Mouse (Mus musculus): ENCODE data around the gene Trim38. TPM values are rescaled to one million over a fixed set of nuclear protein-coding genes. Genes with fewer than 3 reads are reported as not detected.

Gene Trim38
- polyA plus RNA-seq, 1 experiment from 2014 or later, result 0.18 TPM

DNA sequence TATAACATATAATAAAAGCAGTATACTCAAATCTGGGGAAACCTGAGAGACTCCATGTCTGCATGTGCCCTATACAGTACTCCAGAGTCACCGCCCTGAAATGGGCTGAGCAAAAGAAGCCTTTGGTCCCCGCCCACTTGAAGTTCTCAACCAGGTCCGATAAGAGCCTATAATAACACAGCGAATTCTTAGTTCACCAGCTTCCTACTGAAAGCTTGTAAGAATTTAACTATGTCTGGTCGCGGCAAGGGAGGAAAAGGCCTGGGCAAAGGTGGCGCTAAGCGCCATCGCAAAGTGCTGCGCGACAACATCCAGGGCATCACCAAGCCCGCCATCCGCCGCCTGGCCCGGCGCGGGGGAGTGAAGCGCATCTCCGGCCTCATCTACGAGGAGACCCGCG is 12.9 kb upstream of the Trim38 start, which contains the start of gene Hist1h4b:
Gene Hist1h4b (plus strand): TSS at position 224 of the 400 bp plus-strand sequence.
- under 1% methylated on average over 12 of the region's 22 CpGs for WGBS
- no peaks in the 10 kb centered on the region for H3K27me3 ChIP-seq (ENCODE audit: control insufficient read depth, insufficient read depth, low read length)
- no peaks in the 10 kb centered on the region for H3K36me3 ChIP-seq (replicated peaks; ENCODE audit: control insufficient read depth, insufficient read depth, low read depth, low read length)
- H3K4me3 ChIP-seq (ENCODE audit: low read depth, low read length), result peak within 1 kb of the TSS; percentile 35
- H3K4me2 ChIP-seq (ENCODE audit: low read depth, low read length), result peak within 1 kb of the TSS; percentile 74
- DNase-seq (ENCODE audit: low spot score) (peak; percentile 99), ATAC-seq (replicated peaks; ENCODE audit: insufficient number of reproducible peaks, low FRiP score, low TSS enrichment, low read depth) (peak; percentile 77)
- peak within 1 kb of the TSS; percentile 91 for H3K27ac ChIP-seq (replicated peaks; ENCODE audit: low read depth, low read length)
- peak within 1 kb of the TSS; percentile 77 for H3K9ac ChIP-seq (replicated peaks; ENCODE audit: low read length)
- no peaks in the 10 kb centered on the region for H3K4me1 ChIP-seq (ENCODE audit: control insufficient read depth, insufficient read depth, low read length)
- no peaks in the 10 kb centered on the region for H3K9me3 ChIP-seq (replicated peaks; ENCODE audit: control insufficient read depth, low read length)

DNA sequence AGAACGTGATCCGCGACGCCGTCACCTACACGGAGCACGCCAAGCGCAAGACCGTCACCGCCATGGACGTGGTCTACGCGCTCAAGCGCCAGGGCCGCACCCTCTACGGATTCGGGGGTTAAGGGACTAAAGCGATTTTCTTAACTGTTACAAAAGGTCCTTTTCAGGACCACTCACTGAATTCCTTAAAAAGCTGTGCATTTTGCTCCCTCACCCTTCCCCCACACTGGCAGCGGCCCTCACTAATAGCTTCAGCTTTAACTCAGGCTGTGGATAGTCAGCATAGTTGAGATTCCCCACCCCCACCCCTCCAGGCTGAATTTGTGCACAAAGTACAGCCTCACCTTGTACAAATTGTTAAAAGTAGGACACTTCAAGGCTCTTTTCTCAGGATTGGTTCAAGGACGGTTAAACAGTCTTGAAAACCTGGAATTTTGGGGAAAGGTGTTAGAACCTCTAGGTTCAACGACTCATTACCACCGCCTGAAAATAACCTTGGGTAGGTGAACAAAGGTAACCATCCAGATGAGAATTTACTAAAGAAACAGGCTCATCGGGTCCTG is 12.4 kb upstream of the Trim38 start:
- 3% methylated on average over 14 of the region's 23 CpGs for WGBS
- DNase-seq (ENCODE audit: low spot score) (peak; percentile 73), ATAC-seq (replicated peaks; ENCODE audit: insufficient number of reproducible peaks, low FRiP score, low TSS enrichment, low read depth) (peak; percentile 9; the same call in 1 of the 2 replicates)
- Histone ChIP-seq H3K4me1 (ENCODE audit: control insufficient read depth, insufficient read depth, low read length) (no peaks in the 10 kb centered on the region), H3K36me3 (replicated peaks; ENCODE audit: control insufficient read depth, insufficient read depth, low read depth, low read length) (no peaks in the 10 kb centered on the region), H3K4me3 (ENCODE audit: low read depth, low read length) (peak overlapping the region; percentile 35), H3K27me3 (ENCODE audit: control insufficient read depth, insufficient read depth, low read length) (no peaks in the 10 kb centered on the region), H3K27ac (replicated peaks; ENCODE audit: low read depth, low read length) (peak overlapping the region; percentile 91), H3K9me3 (replicated peaks; ENCODE audit: control insufficient read depth, low read length) (no peaks in the 10 kb centered on the region), H3K4me2 (ENCODE audit: low read depth, low read length) (peak overlapping the region; percentile 74), H3K9ac (replicated peaks; ENCODE audit: low read length) (peak overlapping the region; percentile 77)

DNA sequence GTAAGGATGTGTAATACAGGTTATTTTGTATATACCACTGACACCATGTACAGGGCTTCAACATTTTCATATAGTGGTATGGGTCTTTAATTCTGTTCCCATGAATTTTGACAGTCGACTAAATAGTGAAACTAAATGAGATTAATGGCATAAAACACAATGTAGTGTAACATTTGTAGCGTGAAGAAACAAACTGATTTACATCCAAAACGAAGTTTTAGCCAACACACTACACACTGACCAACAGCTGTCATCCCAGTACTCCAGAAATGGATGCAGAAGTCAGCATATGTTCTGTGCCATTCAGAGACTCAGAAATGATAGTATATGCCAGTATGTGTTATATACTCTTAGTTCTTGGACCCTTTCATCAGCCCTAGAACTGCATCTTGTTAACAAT is 11.8 kb upstream of the Trim38 start:
- DNase-seq (ENCODE audit: low spot score), result no peak
- H3K9ac ChIP-seq (replicated peaks; ENCODE audit: low read length), result no peak overlapping the region
- no peaks in the 10 kb centered on the region for H3K27me3 ChIP-seq (ENCODE audit: control insufficient read depth, insufficient read depth, low read length)
- no peak for ATAC-seq (replicated peaks; ENCODE audit: insufficient number of reproducible peaks, low FRiP score, low TSS enrichment, low read depth)
- H3K4me1 ChIP-seq (ENCODE audit: control insufficient read depth, insufficient read depth, low read length), result no peaks in the 10 kb centered on the region
- 57% methylated on average over 3 of the region's 3 CpGs for WGBS
- no peak overlapping the region for H3K4me2 ChIP-seq (ENCODE audit: low read depth, low read length)
- peak overlapping the region; percentile 91 for H3K27ac ChIP-seq (replicated peaks; ENCODE audit: low read depth, low read length)
- H3K4me3 ChIP-seq (ENCODE audit: low read depth, low read length), result no peak overlapping the region
- no peaks in the 10 kb centered on the region for H3K36me3 ChIP-seq (replicated peaks; ENCODE audit: control insufficient read depth, insufficient read depth, low read depth, low read length)
- no peaks in the 10 kb centered on the region for H3K9me3 ChIP-seq (replicated peaks; ENCODE audit: control insufficient read depth, low read length)

DNA sequence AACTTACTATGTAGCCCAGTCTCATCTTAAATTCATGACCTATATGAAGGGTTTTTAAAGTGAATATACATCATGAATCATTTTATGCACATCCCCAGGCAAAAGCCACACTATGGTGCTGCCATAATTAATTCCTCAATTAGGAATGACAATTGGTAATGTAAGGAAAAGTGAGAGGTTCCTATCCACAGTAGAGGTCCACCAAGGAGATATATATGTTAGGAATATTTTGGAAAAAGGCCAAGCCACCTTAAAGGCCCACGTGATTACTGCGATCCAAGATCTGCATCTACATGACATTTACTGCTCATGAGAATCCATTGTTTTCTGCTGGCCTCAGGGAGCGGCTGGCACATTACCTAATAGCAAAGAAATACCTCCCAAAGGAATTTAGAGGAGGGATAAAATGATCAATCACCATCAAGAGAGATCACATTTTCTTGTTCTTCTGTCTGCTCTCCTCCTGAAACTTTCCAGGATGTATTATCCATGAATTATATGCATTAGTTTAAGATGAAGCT is 10.4 kb upstream of the Trim38 start:
- H3K4me3 ChIP-seq (ENCODE audit: low read depth, low read length), result no peak overlapping the region
- no peaks in the 10 kb centered on the region for H3K36me3 ChIP-seq (replicated peaks; ENCODE audit: control insufficient read depth, insufficient read depth, low read depth, low read length)
- no peak overlapping the region for H3K9ac ChIP-seq (replicated peaks; ENCODE audit: low read length)
- no peak overlapping the region for H3K27ac ChIP-seq (replicated peaks; ENCODE audit: low read depth, low read length)
- H3K27me3 ChIP-seq (ENCODE audit: control insufficient read depth, insufficient read depth, low read length), result no peaks in the 10 kb centered on the region
- H3K4me1 ChIP-seq (ENCODE audit: control insufficient read depth, insufficient read depth, low read length), result no peaks in the 10 kb centered on the region
- 81% methylated on average over 3 of the region's 3 CpGs for WGBS
- DNase-seq (ENCODE audit: low spot score) (no peak), ATAC-seq (replicated peaks; ENCODE audit: insufficient number of reproducible peaks, low FRiP score, low TSS enrichment, low read depth) (no peak)
- no peaks in the 10 kb centered on the region for H3K9me3 ChIP-seq (replicated peaks; ENCODE audit: control insufficient read depth, low read length)
- no peak overlapping the region for H3K4me2 ChIP-seq (ENCODE audit: low read depth, low read length)

DNA sequence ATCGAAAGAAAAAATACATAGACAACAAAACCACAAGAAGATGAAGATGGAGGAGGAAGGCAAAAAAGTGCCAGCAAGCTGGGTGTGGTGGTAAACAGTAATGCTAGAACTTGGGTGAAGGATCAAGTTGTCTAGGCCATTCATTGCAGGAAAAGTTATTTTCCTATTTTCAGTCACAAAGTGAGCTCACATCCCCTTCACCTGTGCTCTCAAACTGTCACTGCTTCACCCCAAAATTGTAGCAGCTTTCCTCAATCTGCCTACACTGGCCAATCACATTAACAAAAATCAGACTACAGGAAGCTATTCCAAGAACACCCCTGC is 9.8 kb upstream of the Trim38 start:
- Histone ChIP-seq H3K4me2 (ENCODE audit: low read depth, low read length) (peak overlapping the region; percentile 67), H3K27ac (replicated peaks; ENCODE audit: low read depth, low read length) (peak overlapping the region; percentile 85; the same call in 1 of the 2 replicates), H3K27me3 (ENCODE audit: control insufficient read depth, insufficient read depth, low read length) (no peaks in the 10 kb centered on the region), H3K36me3 (replicated peaks; ENCODE audit: control insufficient read depth, insufficient read depth, low read depth, low read length) (no peaks in the 10 kb centered on the region), H3K9me3 (replicated peaks; ENCODE audit: control insufficient read depth, low read length) (no peaks in the 10 kb centered on the region), H3K4me1 (ENCODE audit: control insufficient read depth, insufficient read depth, low read length) (no peaks in the 10 kb centered on the region), H3K9ac (replicated peaks; ENCODE audit: low read length) (peak overlapping the region; percentile 64), H3K4me3 (ENCODE audit: low read depth, low read length) (no peak overlapping the region)
- no peak for DNase-seq (ENCODE audit: low spot score)
- 64% methylated on average over 1 of the region's 1 CpGs for WGBS
- no peak for ATAC-seq (replicated peaks; ENCODE audit: insufficient number of reproducible peaks, low FRiP score, low TSS enrichment, low read depth)

DNA sequence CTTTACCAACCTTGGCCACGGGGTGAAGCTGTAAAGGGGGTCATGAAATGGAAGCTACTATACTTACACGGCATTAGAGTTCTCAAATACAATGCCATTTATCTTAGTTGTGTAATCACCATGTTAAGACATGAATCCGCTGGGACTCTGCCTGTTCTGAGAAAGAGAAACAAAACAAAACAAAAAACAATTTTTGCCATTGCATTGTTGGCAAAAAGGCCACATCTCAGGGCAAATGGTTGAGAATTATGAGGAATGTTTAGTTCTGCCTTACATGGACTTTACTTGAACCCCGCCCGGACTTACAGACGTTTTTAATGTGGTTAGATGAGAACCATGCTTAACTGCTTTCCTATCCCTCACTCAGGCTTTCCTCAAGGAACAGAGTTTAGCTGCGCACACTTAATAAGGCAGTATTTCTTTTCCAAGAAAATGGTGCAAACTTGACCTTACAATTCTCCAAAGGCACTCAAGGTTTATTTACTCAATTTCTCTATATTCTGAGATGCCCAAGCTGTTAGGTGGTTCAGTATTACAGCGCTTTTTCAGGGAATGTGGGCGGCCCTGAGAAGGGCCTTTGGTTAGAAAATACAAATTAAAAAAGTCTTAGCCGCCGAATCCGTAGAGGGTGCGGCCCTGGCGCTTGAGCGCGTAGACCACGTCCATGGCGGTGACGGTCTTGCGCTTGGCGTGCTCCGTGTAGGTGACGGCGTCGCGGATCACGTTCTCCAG is 9.3 kb upstream of the Trim38 start:
- ATAC-seq (replicated peaks; ENCODE audit: insufficient number of reproducible peaks, low FRiP score, low TSS enrichment, low read depth) (no peak; the same call in 1 of the 2 replicates), DNase-seq (ENCODE audit: low spot score) (peak; percentile 72)
- 2% methylated on average over 18 of the region's 27 CpGs for WGBS
- no peaks in the 10 kb centered on the region for H3K36me3 ChIP-seq (replicated peaks; ENCODE audit: control insufficient read depth, insufficient read depth, low read depth, low read length)
- no peaks in the 10 kb centered on the region for H3K9me3 ChIP-seq (replicated peaks; ENCODE audit: control insufficient read depth, low read length)
- peak overlapping the region; percentile 41 for H3K4me3 ChIP-seq (ENCODE audit: low read depth, low read length)
- peak overlapping the region; percentile 67 for H3K4me2 ChIP-seq (ENCODE audit: low read depth, low read length)
- peak overlapping the region; percentile 85 for H3K27ac ChIP-seq (replicated peaks; ENCODE audit: low read depth, low read length)
- H3K4me1 ChIP-seq (ENCODE audit: control insufficient read depth, insufficient read depth, low read length), result no peaks in the 10 kb centered on the region
- H3K9ac ChIP-seq (replicated peaks; ENCODE audit: low read length), result peak overlapping the region; percentile 64
- H3K27me3 ChIP-seq (ENCODE audit: control insufficient read depth, insufficient read depth, low read length), result no peaks in the 10 kb centered on the region

DNA sequence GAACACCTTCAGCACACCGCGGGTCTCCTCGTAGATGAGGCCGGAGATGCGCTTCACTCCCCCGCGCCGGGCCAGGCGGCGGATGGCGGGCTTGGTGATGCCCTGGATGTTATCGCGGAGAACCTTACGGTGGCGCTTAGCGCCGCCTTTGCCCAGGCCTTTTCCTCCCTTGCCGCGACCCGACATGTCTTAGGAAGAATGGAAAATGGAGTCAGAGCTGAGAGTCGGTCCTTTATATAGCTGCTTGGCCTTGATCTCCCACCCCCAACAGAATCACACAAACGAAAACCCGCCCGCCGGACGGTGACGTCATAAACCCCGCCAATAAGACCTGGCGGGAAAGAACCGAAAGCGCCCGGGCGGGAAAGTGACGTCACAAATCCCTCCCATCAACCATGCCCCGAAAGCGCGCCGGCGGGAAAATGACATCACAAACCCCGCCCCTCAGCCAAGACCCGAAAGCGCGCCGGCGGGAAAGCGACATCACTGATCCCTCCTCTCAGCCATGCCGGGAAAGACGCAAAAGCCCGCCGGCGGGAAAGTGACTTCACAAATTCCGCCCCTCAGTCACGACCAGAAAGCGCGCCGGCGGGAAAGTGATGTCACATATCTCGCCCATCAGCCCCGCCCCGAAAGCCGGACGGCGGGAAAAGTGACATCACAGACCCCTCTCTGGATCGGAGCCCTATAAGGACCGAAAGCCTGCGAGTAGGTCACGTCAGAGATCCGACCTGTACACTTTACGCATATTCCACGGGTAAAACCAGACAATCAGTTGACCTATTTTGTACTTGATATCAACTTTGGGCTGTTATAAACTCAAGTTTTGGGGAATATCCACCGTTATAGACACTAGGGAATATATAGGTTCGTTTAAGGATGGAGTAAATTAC is 8.5 kb upstream of the Trim38 start, which contains the start of gene Hist1h4a:
Gene Hist1h4a (minus strand): TSS at position 259 of the 893 bp plus-strand sequence.
- DNase-seq (ENCODE audit: low spot score) (peak; percentile 99), ATAC-seq (replicated peaks; ENCODE audit: insufficient number of reproducible peaks, low FRiP score, low TSS enrichment, low read depth) (peak; percentile 67)
- H3K9ac ChIP-seq (replicated peaks; ENCODE audit: low read length), result peak within 1 kb of the TSS; percentile 67
- H3K36me3 ChIP-seq (replicated peaks; ENCODE audit: control insufficient read depth, insufficient read depth, low read depth, low read length), result no peaks in the 10 kb centered on the region
- H3K4me3 ChIP-seq (ENCODE audit: low read depth, low read length), result peak within 1 kb of the TSS; percentile 41
- no peaks in the 10 kb centered on the region for H3K9me3 ChIP-seq (replicated peaks; ENCODE audit: control insufficient read depth, low read length)
- H3K4me1 ChIP-seq (ENCODE audit: control insufficient read depth, insufficient read depth, low read length), result no peaks in the 10 kb centered on the region
- peak within 1 kb of the TSS; percentile 97 for H3K27ac ChIP-seq (replicated peaks; ENCODE audit: low read depth, low read length)
- 0% methylated on average over 61 of the region's 72 CpGs for WGBS
- no peaks in the 10 kb centered on the region for H3K27me3 ChIP-seq (ENCODE audit: control insufficient read depth, insufficient read depth, low read length)
- H3K4me2 ChIP-seq (ENCODE audit: low read depth, low read length), result peak within 1 kb of the TSS; percentile 67
